Mouse (Mus musculus): ENCODE measurements around the gene Zfp219.

Gene Zfp219

GRCm38 (mm10) chr14:52018248-52019050 lies 2.1 kb downstream of the Zfp219 start:
- no peak for DNase-seq (ENCODE audit: low read depth, low spot score)

GRCm38 (mm10) chr14:52017662-52018061 lies 2.9 kb downstream of the Zfp219 start:
- no peak for DNase-seq (ENCODE audit: low read depth, low spot score)

- DNase-seq (ENCODE audit: low read depth, low spot score) = no peak
Observed at GRCm38 (mm10) chr14:52016625-52017405, 3.7 kb downstream of the Zfp219 start.

- DNase-seq (ENCODE audit: low read depth, low spot score) = no peak
Observed at GRCm38 (mm10) chr14:52015445-52016100, 5.0 kb downstream of the Zfp219 start, which contains the start of gene Tmem253. Gene Tmem253, plus strand, starts transcription at chr14:52015658.

- DNase-seq (ENCODE audit: low read depth, low spot score) = no peak
Observed at GRCm38 (mm10) chr14:52014761-52015311, 5.7 kb downstream of the Zfp219 start.

- DNase-seq (ENCODE audit: low read depth, low spot score) = no peak
Observed at GRCm38 (mm10) chr14:52014271-52014760, 6.2 kb downstream of the Zfp219 start.

- no peak for DNase-seq (ENCODE audit: low read depth, low spot score)
Observed at GRCm38 (mm10) chr14:52013771-52014219, 6.7 kb downstream of the Zfp219 start.

- DNase-seq (ENCODE audit: low read depth, low spot score) = no peak
Observed at GRCm38 (mm10) chr14:52013021-52013610, 7.4 kb downstream of the Zfp219 start.

- DNase-seq (ENCODE audit: low read depth, low spot score) = no peak
Observed at GRCm38 (mm10) chr14:52012553-52012952, 8.0 kb downstream of the Zfp219 start.

- DNase-seq (ENCODE audit: low read depth, low spot score) = no peak
Observed at GRCm38 (mm10) chr14:52012085-52012484, 8.4 kb downstream of the Zfp219 start.

GRCm38 (mm10) chr14:52011683-52012082 lies 8.8 kb downstream of the Zfp219 start:
- DNase-seq (ENCODE audit: low read depth, low spot score) = no peak

- no peak for DNase-seq (ENCODE audit: low read depth, low spot score)
Observed at GRCm38 (mm10) chr14:52010446-52011111, 10.0 kb downstream of the Zfp219 start.

- no peak for DNase-seq (ENCODE audit: low read depth, low spot score)
Observed at GRCm38 (mm10) chr14:52009841-52010240, 10.7 kb downstream of the Zfp219 start.

GRCm38 (mm10) chr14:52009361-52009760 lies 11.2 kb downstream of the Zfp219 start:
- no peak for DNase-seq (ENCODE audit: low read depth, low spot score)

GRCm38 (mm10) chr14:52008321-52009203 lies 12.0 kb downstream of the Zfp219 start:
- no peak for DNase-seq (ENCODE audit: low read depth, low spot score)

- no peak for DNase-seq (ENCODE audit: low read depth, low spot score)
Observed at GRCm38 (mm10) chr14:52006771-52007170, 13.8 kb downstream of the Zfp219 start.

GRCm38 (mm10) chr14:52006241-52006640 lies 14.3 kb downstream of the Zfp219 start:
- DNase-seq (ENCODE audit: low read depth, low spot score) = no peak

GRCm38 (mm10) chr14:52005616-52006015 lies 14.9 kb downstream of the Zfp219 start:
- DNase-seq (ENCODE audit: low read depth, low spot score) = no peak

GRCm38 (mm10) chr14:52005141-52005540 lies 15.4 kb downstream of the Zfp219 start:
- DNase-seq (ENCODE audit: low read depth, low spot score) = no peak

All from WW6 (cell line).